Mouse (Mus musculus) lung, postnatal 0 days (tissue): ENCODE data around the gene Btg2. TPM values are rescaled to one million over a fixed set of nuclear protein-coding genes. Genes with fewer than 3 reads are reported as not detected.
A peak's percentile ranks its signal among the peaks of the same experiment; 100 is the strongest.

ENCODE experiments used
- ATAC-seq: fragments of 200-750 bp; cut with Nextera tagmentation; 2 replicates; pipeline ENCODE4 v1.8.0; 2017; ENCODE audit warnings: moderate library complexity
- DNase-seq: peaks from one replicate; pipeline ENCODE4 v3.0.0-alpha.2; 2016; ENCODE audit warnings: low spot score
- H3K27ac ChIP-seq: fragments of 300-500 bp; sonication (generic); 2 replicates; pipeline ENCODE4 v1.5.1; 2014; ENCODE audit warnings: antibody characterized with exemption, mild to moderate bottlenecking, low read length, mixed read lengths
- H3K27me3 ChIP-seq: fragments of 300-500 bp; sonication (generic); replicated peaks from 2 replicates; pipeline ENCODE4 v1.6.1; 2014; ENCODE audit warnings: low read length, mixed read lengths; ENCODE audit not compliant: insufficient read depth
- H3K36me3 ChIP-seq: fragments of 300-500 bp; sonication (generic); 2 replicates; pipeline ENCODE4 v1.6.1; 2014; ENCODE audit warnings: low read length, mixed read lengths; ENCODE audit not compliant: insufficient read depth
- H3K4me1 ChIP-seq: fragments of 300-500 bp; sonication (generic); 2 replicates; pipeline ENCODE4 v1.6.1; 2014; ENCODE audit warnings: antibody characterized with exemption, low read depth, low read length, mixed read lengths; ENCODE audit not compliant: insufficient read depth
- H3K4me2 ChIP-seq: fragments of 300-500 bp; sonication (generic); replicated peaks from 2 replicates; pipeline ENCODE4 v1.6.1; 2014; ENCODE audit warnings: low read depth, mild to moderate bottlenecking, low read length, moderate library complexity, mixed read lengths
- H3K4me3 ChIP-seq: fragments of 300-500 bp; sonication (generic); 2 replicates; pipeline ENCODE4 v1.5.1; 2014; ENCODE audit warnings: low read depth, low read length
- H3K9ac ChIP-seq: fragments of 300-500 bp; sonication (generic); replicated peaks from 2 replicates; pipeline ENCODE4 v1.6.1; 2014; ENCODE audit warnings: low read depth, mild to moderate bottlenecking
- H3K9me3 ChIP-seq: fragments of 300-500 bp; sonication (generic); 2 replicates; pipeline ENCODE4 v1.6.1; 2016; ENCODE audit warnings: low read length, mixed read lengths
- CTCF ChIP-seq: IDR thresholded peaks from 2 replicates; pipeline ENCODE4 v1.5.1; 2016; ENCODE audit warnings: antibody characterized with exemption, mild to moderate bottlenecking
- EP300 ChIP-seq: IDR thresholded peaks from 2 replicates; pipeline ENCODE4 v1.6.1; 2016; ENCODE audit warnings: antibody characterized with exemption, mild to moderate bottlenecking, control low read depth
- WGBS: fragments of 180-500 bp; shearing (Covaris S2); extraction: QIAGEN DNeasy Blood & Tissue Kit; methylation state at CpG from one replicate; pipeline ENCODE4 v1.1.7; 2014; 5-methylcytosine and 5-hydroxymethylcytosine counted together
- polyA plus RNA-seq: library from polyadenylated mRNA; unstranded; fragments of >200 nt; fragmentation: Nextera tagmentation; extraction: Ambion mirVana; gene quantifications from 2 replicates; pipeline ENCODE4 v1.2.1, GENCODE M21; 2015

The Btg2 gene
- polyA plus RNA-seq, 1 experiment from 2014 or later = 184 TPM

- ATAC-seq = peak; percentile 40
- peaks cover 45% of the 10 kb centered on the region; the same call in 1 of the 2 replicates for H3K4me1 ChIP-seq
Measured at GRCm38 (mm10) chr1:134070099-134070669, 8.7 kb downstream of the Btg2 start.

DNA sequence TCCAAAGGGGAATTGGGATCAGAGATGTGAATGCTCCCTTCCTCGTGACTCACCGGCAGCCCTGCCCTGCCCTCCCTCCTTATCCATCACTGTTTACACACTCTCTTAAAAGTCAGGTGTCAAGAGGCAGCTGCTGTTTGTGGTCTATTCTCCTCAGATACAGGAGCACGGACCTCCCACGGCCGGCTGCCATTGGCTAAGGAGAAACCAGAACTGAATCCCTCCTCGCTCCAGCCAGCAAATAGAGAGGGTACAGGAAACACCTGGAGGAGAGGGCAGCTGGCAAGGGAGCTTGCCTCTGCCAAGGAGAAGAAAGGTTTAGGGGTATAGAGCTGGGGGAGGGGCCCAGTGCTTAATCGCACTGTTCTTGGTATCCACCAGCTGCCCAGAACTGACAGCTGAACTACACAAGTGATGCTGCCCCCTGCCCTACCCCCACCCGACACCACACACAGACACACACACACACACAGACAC lies 11.7 kb downstream of the Btg2 start:
- H3K4me1 ChIP-seq = peaks cover 61% of the 10 kb centered on the region
- DNase-seq = peak; percentile 96
- peak; percentile 69 for ATAC-seq
- H3K9me3 ChIP-seq = no peaks in the 10 kb centered on the region
- no peak overlapping the region for H3K4me2 ChIP-seq
- WGBS = 10% methylated on average over 8 of the region's 8 CpGs
- no peak overlapping the region for H3K9ac ChIP-seq
- no peak overlapping the region for H3K4me3 ChIP-seq
- peak overlapping the region; percentile 86 for H3K27ac ChIP-seq
- no peaks in the 10 kb centered on the region for H3K36me3 ChIP-seq
- no peaks in the 10 kb centered on the region for H3K27me3 ChIP-seq
- peak; percentile 87 for TF ChIP-seq EP300
- TF ChIP-seq CTCF = no peak

More at GRCm38 (mm10) chr1:134070099-134070669, 8.7 kb downstream of the Btg2 start:
- Histone ChIP-seq H3K9me3 (no peaks in the 10 kb centered on the region), H3K4me2 (peak overlapping the region; percentile 11; the same call in 1 of the 2 replicates), H3K9ac (no peak overlapping the region), H3K4me3 (no peak overlapping the region), H3K27ac (peak overlapping the region; percentile 92), H3K36me3 (peaks cover 8% of the 10 kb centered on the region), H3K27me3 (no peaks in the 10 kb centered on the region)
- peak; percentile 90 for TF ChIP-seq EP300
- no peak for TF ChIP-seq CTCF
- 48% methylated on average over 8 of the region's 8 CpGs for WGBS
- DNase-seq = peak; percentile 89

GRCm38 (mm10) chr1:134066554-134066953 lies 12.4 kb downstream of the Btg2 start:
- Histone ChIP-seq H3K36me3 (no peaks in the 10 kb centered on the region), H3K27me3 (no peaks in the 10 kb centered on the region), H3K4me2 (no peak overlapping the region), H3K27ac (peak overlapping the region; percentile 86), H3K4me1 (peaks cover 62% of the 10 kb centered on the region), H3K9me3 (no peaks in the 10 kb centered on the region), H3K9ac (no peak overlapping the region), H3K4me3 (no peak overlapping the region)
- TF ChIP-seq EP300 (no peak), CTCF (no peak)
- 38% methylated on average over 3 of the region's 3 CpGs for WGBS
- ATAC-seq (no peak), DNase-seq (no peak)

DNA sequence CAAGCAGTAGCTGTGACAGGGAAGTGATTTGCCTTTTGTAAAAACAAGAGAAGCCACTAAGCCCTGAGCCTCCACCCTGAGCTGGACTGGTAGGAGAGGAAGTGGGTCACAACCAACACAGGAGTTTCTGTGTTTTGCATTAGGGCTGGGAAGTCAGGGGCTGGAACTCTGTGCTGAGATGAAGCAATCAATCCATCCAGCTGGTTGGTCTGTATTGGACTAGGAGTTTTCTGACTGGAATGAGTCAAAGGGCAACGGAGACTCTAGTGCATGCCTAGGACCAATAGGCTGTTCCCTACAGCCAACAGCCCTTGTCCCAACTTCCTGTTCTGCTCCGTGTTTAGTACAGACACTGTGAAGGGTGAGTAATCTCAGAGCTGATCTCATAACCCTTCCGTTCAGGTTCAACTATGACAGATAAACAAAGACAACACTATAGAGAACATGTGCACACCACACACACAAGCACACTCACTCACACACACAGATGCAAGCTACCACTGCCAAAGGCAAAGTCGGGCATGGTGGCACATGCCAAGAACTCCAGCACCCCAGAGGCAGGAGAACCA lies 13.6 kb downstream of the Btg2 start:
- TF ChIP-seq EP300 (peak; percentile 90), CTCF (no peak)
- H3K9me3 ChIP-seq = no peaks in the 10 kb centered on the region
- WGBS = 21% methylated on average over 4 of the region's 4 CpGs
- DNase-seq (peak; percentile 91), ATAC-seq (peak; percentile 43)
- no peak overlapping the region for H3K9ac ChIP-seq
- H3K36me3 ChIP-seq = no peaks in the 10 kb centered on the region
- peak overlapping the region; percentile 95 for H3K27ac ChIP-seq
- no peaks in the 10 kb centered on the region for H3K27me3 ChIP-seq
- H3K4me1 ChIP-seq = peaks cover 67% of the 10 kb centered on the region
- H3K4me2 ChIP-seq = no peak overlapping the region
- no peak overlapping the region for H3K4me3 ChIP-seq

- Histone ChIP-seq H3K27ac (peak overlapping the region; percentile 95), H3K4me1 (peaks cover 69% of the 10 kb centered on the region), H3K4me2 (0 out of 2 replicates have a peak overlapping the region, but pooled peaks have one; percentile 18), H3K9ac (no peak overlapping the region), H3K9me3 (no peaks in the 10 kb centered on the region), H3K36me3 (no peaks in the 10 kb centered on the region), H3K27me3 (no peaks in the 10 kb centered on the region), H3K4me3 (no peak overlapping the region)
- ATAC-seq = no peak
- DNase-seq = no peak
- WGBS = 66% methylated on average over 2 of the region's 2 CpGs
- TF ChIP-seq EP300 (no peak), CTCF (no peak)
Measured at GRCm38 (mm10) chr1:134064296-134064831, 14.6 kb downstream of the Btg2 start.

GRCm38 (mm10) chr1:134063773-134064125 lies 15.2 kb downstream of the Btg2 start:
- no peaks in the 10 kb centered on the region for H3K9me3 ChIP-seq
- 7% methylated on average over 9 of the region's 9 CpGs for WGBS
- TF ChIP-seq CTCF (no peak), EP300 (peak; percentile 64)
- H3K4me3 ChIP-seq = 0 out of 2 replicates have a peak overlapping the region, but pooled peaks have one; percentile 0
- ATAC-seq (no peak), DNase-seq (peak; percentile 72)
- H3K27me3 ChIP-seq = no peaks in the 10 kb centered on the region
- no peaks in the 10 kb centered on the region for H3K36me3 ChIP-seq
- peak overlapping the region; percentile 43 for H3K4me2 ChIP-seq
- H3K27ac ChIP-seq = peak overlapping the region; percentile 95
- peak overlapping the region; percentile 50; the same call in 1 of the 2 replicates for H3K9ac ChIP-seq
- peaks cover 69% of the 10 kb centered on the region for H3K4me1 ChIP-seq
